Mouse (Mus musculus): Measurements from ENCODE around the gene Tnni1. TPM values are rescaled to one million over a fixed set of nuclear protein-coding genes. Genes with fewer than 3 reads are reported as not detected.

Tnni1 gene
- polyA plus RNA-seq (2015; fragmentation: Nextera tagmentation; extraction: Ambion mirVana): 6.4 and 8.7 TPM in 2 replicates

DNA sequence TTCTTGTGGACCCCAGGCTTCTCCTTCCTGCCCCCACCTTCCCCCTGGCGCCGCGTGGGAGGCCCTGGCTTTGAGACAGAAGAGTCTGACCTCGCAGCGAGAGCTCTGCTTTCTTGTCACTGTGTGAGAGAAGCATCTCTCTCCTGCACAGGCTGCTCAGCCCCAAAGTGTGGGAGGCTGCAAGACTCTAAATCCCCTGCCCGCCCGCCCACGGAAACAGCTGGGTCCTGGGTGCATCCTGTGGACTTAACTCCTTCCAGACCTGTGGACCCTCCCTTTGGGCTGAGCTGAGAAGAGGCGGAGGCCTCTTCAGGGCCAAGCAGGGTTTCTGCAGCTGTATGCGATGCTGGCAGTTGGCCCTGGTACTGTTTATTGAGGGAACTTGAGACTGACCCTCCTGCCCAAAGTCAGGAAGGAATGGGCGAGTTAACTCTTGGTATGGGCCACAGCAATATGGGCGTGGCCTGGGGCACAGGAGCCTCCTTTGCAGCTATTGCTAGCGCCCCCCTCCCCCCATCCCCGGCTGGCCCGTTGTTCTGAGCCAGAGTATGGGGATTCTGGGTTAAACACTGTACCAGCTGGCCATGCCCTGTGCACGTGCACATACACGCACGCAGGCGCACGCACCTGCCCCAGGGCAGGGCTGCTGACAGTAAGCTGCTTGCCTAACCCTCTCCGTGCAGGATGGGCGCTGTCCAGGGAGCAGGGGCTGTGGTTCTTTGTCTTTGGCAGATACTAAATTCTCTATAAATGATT is at the start of gene Tnni1:
Tnni1 (plus strand) TSS at position 655 of the 756 bp plus-strand sequence.
- 23% methylated on average over 22 of the region's 22 CpGs for whole genome bisulfite sequencing
- Histone ChIP-seq H3K4me3 (ENCODE audit: low read length) (no peak within 1 kb of the TSS), H3K27ac (ENCODE audit: low read length) (peak within 1 kb of the TSS; percentile 50; the same call in 1 of the 2 replicates), H3K9me3 (ENCODE audit: control insufficient read depth, low read length) (no peaks in the 10 kb centered on the region), H3K4me1 (ENCODE audit: control insufficient read depth, insufficient read depth, low read length) (peaks cover 6% of the 10 kb centered on the region), H3K9ac (ENCODE audit: low read depth, low read length) (peak within 1 kb of the TSS; percentile 28; the same call in 1 of the 2 replicates), H3K27me3 (replicated peaks; ENCODE audit: control insufficient read depth, insufficient read depth, low read length) (no peaks in the 10 kb centered on the region), H3K4me2 (ENCODE audit: low read depth, low read length) (0 out of 2 replicates have a peak within 1 kb of the TSS, but pooled peaks have one; percentile 16), H3K36me3 (ENCODE audit: control insufficient read depth, insufficient read depth, low read length) (no peaks in the 10 kb centered on the region)
- peak; percentile 49 for ATAC-seq

DNA sequence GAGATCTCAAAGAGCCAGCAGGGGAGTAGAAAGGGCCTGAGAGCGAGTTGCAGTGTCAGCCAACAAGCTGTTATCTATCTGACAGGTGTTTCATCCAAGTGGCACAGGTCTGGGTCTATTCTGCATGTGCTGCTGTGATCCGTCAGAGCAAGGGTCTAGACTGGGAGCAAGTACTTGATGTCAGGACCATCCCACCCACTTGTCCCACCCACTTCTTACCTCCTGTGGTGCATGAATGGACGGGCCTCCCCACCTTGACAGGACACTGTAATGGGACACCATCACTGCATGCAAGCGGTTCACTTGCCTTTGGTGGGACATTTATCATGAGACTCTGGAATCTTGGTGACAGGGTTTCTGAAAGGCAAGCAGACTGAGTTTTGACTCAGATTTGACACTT is 49.4 kb upstream of the Tnni1 start:
- Histone ChIP-seq H3K27ac (ENCODE audit: low read length) (peak overlapping the region; percentile 92), H3K9me3 (ENCODE audit: control insufficient read depth, low read length) (no peaks in the 10 kb centered on the region), H3K36me3 (ENCODE audit: control insufficient read depth, insufficient read depth, low read length) (no peaks in the 10 kb centered on the region), H3K4me1 (ENCODE audit: control insufficient read depth, insufficient read depth, low read length) (peaks cover 51% of the 10 kb centered on the region), H3K9ac (ENCODE audit: low read depth, low read length) (peak overlapping the region; percentile 75), H3K4me2 (ENCODE audit: low read depth, low read length) (peak overlapping the region; percentile 82), H3K27me3 (replicated peaks; ENCODE audit: control insufficient read depth, insufficient read depth, low read length) (no peaks in the 10 kb centered on the region), H3K4me3 (ENCODE audit: low read length) (peak overlapping the region; percentile 57)
- 17% methylated on average over 4 of the region's 4 CpGs for WGBS
- ATAC-seq: no peak

DNA sequence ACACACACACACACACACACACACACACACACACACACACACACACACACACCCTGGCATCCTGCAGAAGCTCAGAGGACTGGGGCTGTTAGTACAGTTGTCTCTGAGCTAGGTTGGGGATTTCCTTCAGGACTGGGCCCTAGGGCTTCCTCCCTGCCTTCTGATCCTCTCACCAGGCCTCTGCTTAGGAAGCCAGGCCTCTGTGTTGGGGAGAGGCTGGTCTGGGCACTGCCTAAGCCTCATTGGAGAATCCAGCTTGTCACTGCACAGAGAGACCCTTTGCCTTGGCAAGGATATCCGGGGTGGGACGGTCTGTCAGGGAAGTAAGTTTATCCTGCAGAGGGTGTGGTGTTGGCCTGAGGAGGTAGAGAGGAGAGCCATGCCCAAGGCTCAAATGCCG is 48.9 kb upstream of the Tnni1 start:
- Histone ChIP-seq H3K4me2 (ENCODE audit: low read depth, low read length) (peak overlapping the region; percentile 82), H3K27ac (ENCODE audit: low read length) (peak overlapping the region; percentile 92), H3K36me3 (ENCODE audit: control insufficient read depth, insufficient read depth, low read length) (no peaks in the 10 kb centered on the region), H3K9me3 (ENCODE audit: control insufficient read depth, low read length) (no peaks in the 10 kb centered on the region), H3K27me3 (replicated peaks; ENCODE audit: control insufficient read depth, insufficient read depth, low read length) (no peaks in the 10 kb centered on the region), H3K9ac (ENCODE audit: low read depth, low read length) (peak overlapping the region; percentile 75), H3K4me1 (ENCODE audit: control insufficient read depth, insufficient read depth, low read length) (peaks cover 56% of the 10 kb centered on the region), H3K4me3 (ENCODE audit: low read length) (peak overlapping the region; percentile 57)
- WGBS: 7% methylated on average over 3 of the region's 3 CpGs
- no peak for ATAC-seq

DNA sequence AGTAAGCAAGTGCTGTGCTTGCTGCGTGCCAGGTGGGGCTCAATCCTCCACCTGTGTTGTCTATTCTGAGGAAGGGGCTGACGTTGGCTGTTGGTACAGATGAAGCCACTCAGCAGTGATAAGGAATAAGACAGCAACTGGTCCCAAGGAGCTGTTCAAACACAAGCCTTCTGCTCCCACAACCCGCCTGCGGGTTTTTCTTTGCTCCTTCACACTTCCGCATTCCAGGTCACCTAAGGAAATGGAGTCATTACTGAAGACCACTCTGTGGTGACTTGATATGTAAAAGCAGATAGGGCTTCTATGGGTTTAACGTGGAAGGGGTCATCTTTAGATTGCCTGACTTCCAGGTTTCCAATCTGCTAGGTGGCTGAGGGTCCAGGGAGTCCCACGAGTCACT is 47.8 kb upstream of the Tnni1 start:
- peak overlapping the region; percentile 82 for H3K4me2 ChIP-seq (ENCODE audit: low read depth, low read length)
- 0 out of 2 replicates have a peak, but pooled peaks cover 2% of the 10 kb centered on the region for H3K36me3 ChIP-seq (ENCODE audit: control insufficient read depth, insufficient read depth, low read length)
- peak overlapping the region; percentile 57 for H3K4me3 ChIP-seq (ENCODE audit: low read length)
- no peaks in the 10 kb centered on the region for H3K27me3 ChIP-seq (replicated peaks; ENCODE audit: control insufficient read depth, insufficient read depth, low read length)
- peak overlapping the region; percentile 92 for H3K27ac ChIP-seq (ENCODE audit: low read length)
- H3K9ac ChIP-seq (ENCODE audit: low read depth, low read length): peak overlapping the region; percentile 75
- no peak for ATAC-seq
- H3K9me3 ChIP-seq (ENCODE audit: control insufficient read depth, low read length): no peaks in the 10 kb centered on the region
- H3K4me1 ChIP-seq (ENCODE audit: control insufficient read depth, insufficient read depth, low read length): peaks cover 55% of the 10 kb centered on the region
- 31% methylated on average over 7 of the region's 7 CpGs for WGBS

DNA sequence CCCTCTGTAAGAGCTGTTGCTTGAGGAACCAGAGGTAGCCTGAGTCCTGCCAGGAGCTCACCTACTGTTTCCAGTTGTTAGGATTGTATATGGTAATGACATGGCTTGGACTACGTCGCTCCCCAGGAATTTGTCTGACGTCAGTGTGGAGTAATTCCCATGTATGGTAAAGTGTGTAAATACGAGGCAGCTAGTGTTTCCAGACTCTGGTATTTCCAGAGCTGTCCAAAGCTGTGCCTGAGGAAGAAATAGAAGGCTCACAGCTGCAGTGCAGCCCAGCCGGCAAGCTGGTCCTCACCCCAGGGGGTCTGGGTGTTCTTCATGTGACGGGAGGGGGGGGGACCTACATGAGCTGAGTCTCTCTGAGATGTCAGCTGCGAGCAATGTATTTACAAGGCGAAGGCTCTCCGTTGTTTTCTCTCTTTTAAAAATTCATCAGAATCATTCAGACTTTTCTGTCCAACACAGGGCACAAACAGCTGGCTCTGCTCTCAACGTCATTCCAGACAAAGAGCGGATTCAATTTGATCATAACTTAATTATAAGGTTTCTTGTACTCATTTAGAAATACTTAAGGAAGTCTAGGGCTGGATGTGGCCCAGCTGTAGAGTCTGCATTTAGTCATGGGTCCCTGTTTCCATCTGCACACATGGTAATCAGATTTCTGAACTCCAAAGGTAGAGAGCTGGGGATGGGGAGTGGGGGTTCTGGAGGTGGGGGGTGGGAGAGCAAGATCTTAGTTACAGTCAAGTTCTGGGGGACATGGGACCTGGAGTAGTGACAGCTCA is 47.1 kb upstream of the Tnni1 start:
- Histone ChIP-seq H3K4me3 (ENCODE audit: low read length) (peak overlapping the region; percentile 57), H3K9ac (ENCODE audit: low read depth, low read length) (peak overlapping the region; percentile 75), H3K4me2 (ENCODE audit: low read depth, low read length) (peak overlapping the region; percentile 82), H3K36me3 (ENCODE audit: control insufficient read depth, insufficient read depth, low read length) (0 out of 2 replicates have a peak, but pooled peaks cover 3% of the 10 kb centered on the region), H3K27me3 (replicated peaks; ENCODE audit: control insufficient read depth, insufficient read depth, low read length) (no peaks in the 10 kb centered on the region), H3K27ac (ENCODE audit: low read length) (peak overlapping the region; percentile 92), H3K9me3 (ENCODE audit: control insufficient read depth, low read length) (no peaks in the 10 kb centered on the region), H3K4me1 (ENCODE audit: control insufficient read depth, insufficient read depth, low read length) (peaks cover 55% of the 10 kb centered on the region)
- WGBS: 23% methylated on average over 11 of the region's 11 CpGs
- ATAC-seq: peak; percentile 77

DNA sequence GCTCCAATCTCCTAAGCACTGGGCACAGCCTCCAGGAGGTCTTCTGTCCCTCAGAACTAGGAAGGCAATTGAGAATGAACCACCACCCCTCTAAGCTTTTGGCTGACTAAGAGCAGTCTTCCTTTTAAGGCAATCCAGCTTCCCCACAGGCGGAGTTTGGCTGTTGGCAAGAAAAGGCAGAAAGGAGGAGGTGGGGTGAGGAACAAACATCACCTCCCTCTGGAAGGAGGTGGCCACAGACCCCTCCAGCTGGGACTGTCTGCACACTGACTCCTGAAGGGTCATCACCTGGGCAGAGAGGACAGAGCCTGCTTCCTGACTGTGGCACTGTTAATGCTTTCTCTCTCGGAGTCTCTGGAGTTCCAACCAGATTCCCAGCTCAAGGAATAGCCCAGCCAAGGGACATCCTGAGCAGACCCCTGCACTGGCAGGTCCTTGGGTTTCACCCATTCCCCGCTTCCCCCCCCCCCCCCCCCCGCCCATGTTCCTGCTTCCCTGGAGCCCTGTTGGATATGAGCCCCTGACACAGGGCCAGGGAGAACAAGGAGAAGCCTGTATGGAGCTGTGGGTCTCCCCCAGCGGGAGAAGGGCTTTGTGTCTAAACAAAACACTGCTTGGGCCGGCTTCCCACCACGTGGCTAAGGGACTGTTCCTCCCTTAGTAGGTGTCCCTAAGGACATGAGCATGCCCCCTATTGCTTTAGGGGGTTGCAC is 44.9 kb upstream of the Tnni1 start:
- H3K27me3 ChIP-seq (replicated peaks; ENCODE audit: control insufficient read depth, insufficient read depth, low read length): no peaks in the 10 kb centered on the region
- H3K4me3 ChIP-seq (ENCODE audit: low read length): no peak overlapping the region; the same call in 1 of the 2 replicates
- H3K4me2 ChIP-seq (ENCODE audit: low read depth, low read length): 0 out of 2 replicates have a peak overlapping the region, but pooled peaks have one; percentile 7
- peak overlapping the region; percentile 48 for H3K9ac ChIP-seq (ENCODE audit: low read depth, low read length)
- peak overlapping the region; percentile 92 for H3K27ac ChIP-seq (ENCODE audit: low read length)
- H3K9me3 ChIP-seq (ENCODE audit: control insufficient read depth, low read length): no peaks in the 10 kb centered on the region
- H3K36me3 ChIP-seq (ENCODE audit: control insufficient read depth, insufficient read depth, low read length): 0 out of 2 replicates have a peak, but pooled peaks cover 3% of the 10 kb centered on the region
- peaks cover 65% of the 10 kb centered on the region for H3K4me1 ChIP-seq (ENCODE audit: control insufficient read depth, insufficient read depth, low read length)
- 33% methylated on average over 6 of the region's 7 CpGs for WGBS
- ATAC-seq: peak; percentile 17; the same call in 1 of the 2 replicates

DNA sequence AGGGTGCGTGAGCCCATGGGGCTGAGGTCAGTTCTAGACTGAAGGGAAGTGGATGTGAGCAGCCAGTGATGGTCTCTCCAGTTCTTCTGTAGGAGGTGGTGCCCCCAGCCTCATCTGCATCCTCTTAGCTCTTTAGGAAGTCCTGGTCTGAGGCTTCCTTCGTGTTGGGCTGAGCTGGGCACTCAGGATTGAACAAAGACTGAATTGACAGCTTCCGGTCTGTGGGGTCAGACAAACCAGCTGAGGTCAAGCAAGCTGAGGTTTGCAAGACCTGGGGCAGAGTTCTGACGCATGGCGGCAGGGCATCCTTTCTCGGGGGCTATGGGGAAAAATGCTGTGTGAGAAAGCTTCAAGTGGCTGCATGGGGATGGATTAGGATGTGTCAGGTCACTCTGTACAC is 43.8 kb upstream of the Tnni1 start:
- WGBS: 52% methylated on average over 6 of the region's 6 CpGs
- 0 out of 2 replicates have a peak overlapping the region, but pooled peaks have one; percentile 48 for H3K9ac ChIP-seq (ENCODE audit: low read depth, low read length)
- no peaks in the 10 kb centered on the region for H3K9me3 ChIP-seq (ENCODE audit: control insufficient read depth, low read length)
- peak overlapping the region; percentile 23; the same call in 1 of the 2 replicates for H3K27ac ChIP-seq (ENCODE audit: low read length)
- no peaks in the 10 kb centered on the region for H3K27me3 ChIP-seq (replicated peaks; ENCODE audit: control insufficient read depth, insufficient read depth, low read length)
- H3K4me2 ChIP-seq (ENCODE audit: low read depth, low read length): 0 out of 2 replicates have a peak overlapping the region, but pooled peaks have one; percentile 5
- no peak for ATAC-seq
- H3K4me3 ChIP-seq (ENCODE audit: low read length): no peak overlapping the region
- peaks cover 68% of the 10 kb centered on the region for H3K4me1 ChIP-seq (ENCODE audit: control insufficient read depth, insufficient read depth, low read length)
- 0 out of 2 replicates have a peak, but pooled peaks cover 3% of the 10 kb centered on the region for H3K36me3 ChIP-seq (ENCODE audit: control insufficient read depth, insufficient read depth, low read length)

DNA sequence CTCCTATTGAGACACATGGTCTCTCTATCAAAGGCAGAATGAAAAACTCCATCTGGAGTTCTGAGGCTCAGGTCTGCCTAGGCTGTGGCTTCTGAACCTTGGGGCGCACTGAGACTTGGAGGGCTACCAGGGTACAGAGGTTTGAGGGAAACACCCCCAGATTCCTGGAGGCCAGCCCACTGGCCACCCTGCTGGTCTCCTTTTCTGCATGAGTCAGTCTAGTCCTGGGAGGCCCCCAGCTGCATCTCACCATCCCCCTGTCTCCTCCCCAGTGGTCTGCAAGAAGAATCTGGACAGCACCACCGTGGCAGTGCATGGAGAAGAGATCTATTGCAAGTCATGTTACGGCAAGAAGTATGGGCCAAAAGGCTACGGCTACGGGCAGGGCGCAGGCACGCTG is 34.2 kb upstream of the Tnni1 start:
- no peak for ATAC-seq

More for the DNA sequence above, 34.2 kb upstream of the Tnni1 start:
- H3K4me3 ChIP-seq (ENCODE audit: low read length): no peak overlapping the region
- no peaks in the 10 kb centered on the region for H3K27me3 ChIP-seq (replicated peaks; ENCODE audit: control insufficient read depth, insufficient read depth, low read length)
- 82% methylated on average over 7 of the region's 7 CpGs for WGBS
- H3K4me2 ChIP-seq (ENCODE audit: low read depth, low read length): no peak overlapping the region
- no peaks in the 10 kb centered on the region for H3K9me3 ChIP-seq (ENCODE audit: control insufficient read depth, low read length)
- no peak overlapping the region for H3K9ac ChIP-seq (ENCODE audit: low read depth, low read length)
- peaks cover 14% of the 10 kb centered on the region; the same call in 1 of the 2 replicates for H3K4me1 ChIP-seq (ENCODE audit: control insufficient read depth, insufficient read depth, low read length)
- 0 out of 2 replicates have a peak overlapping the region, but pooled peaks have one; percentile 39 for H3K27ac ChIP-seq (ENCODE audit: low read length)
- peaks cover 9% of the 10 kb centered on the region for H3K36me3 ChIP-seq (ENCODE audit: control insufficient read depth, insufficient read depth, low read length)

Measured in intestine, embryonic 16.5 days (tissue).